Mouse (Mus musculus) kidney, postnatal 0 days (tissue): ENCODE data around the gene Relch. TPM values are rescaled to one million over a fixed set of nuclear protein-coding genes. Genes with fewer than 3 reads are reported as not detected.
A peak's percentile ranks its signal among the peaks of the same experiment; 100 is the strongest.

Experiments
- ATAC-seq: fragments of 200-750 bp; cut with Nextera tagmentation; replicated peaks from 2 replicates; pipeline ENCODE4 v1.8.0; 2017; ENCODE audit warnings: low read depth, moderate number of reproducible peaks, moderate TSS enrichment, moderate library complexity; ENCODE audit not compliant: low FRiP score
- DNase-seq: peaks from one replicate; pipeline ENCODE4 v3.0.0-alpha.2; 2016; ENCODE audit warnings: low spot score
- H3K27ac ChIP-seq: fragments of 300-500 bp; sonication (generic); 2 replicates; pipeline ENCODE4 v1.5.1; 2014; ENCODE audit warnings: mild to moderate bottlenecking
- H3K27me3 ChIP-seq: fragments of 300-500 bp; sonication (generic); 2 replicates; pipeline ENCODE4 v1.6.1; 2014; ENCODE audit warnings: low read length, mixed read lengths; ENCODE audit not compliant: insufficient read depth
- H3K36me3 ChIP-seq: fragments of 300-500 bp; sonication (generic); 2 replicates; pipeline ENCODE4 v1.6.1; 2014; ENCODE audit warnings: low read length, mixed read lengths; ENCODE audit not compliant: insufficient read depth
- H3K4me1 ChIP-seq: fragments of 300-500 bp; sonication (generic); replicated peaks from 2 replicates; pipeline ENCODE4 v1.6.1; 2014; ENCODE audit warnings: antibody characterized with exemption, low read length, mixed read lengths; ENCODE audit not compliant: insufficient read depth
- H3K4me2 ChIP-seq: fragments of 300-500 bp; sonication (generic); 2 replicates; pipeline ENCODE4 v1.6.1; 2014; ENCODE audit warnings: mild to moderate bottlenecking, low read length, moderate library complexity, mixed read lengths
- H3K4me3 ChIP-seq: fragments of 300-500 bp; sonication (generic); replicated peaks from 2 replicates; pipeline ENCODE4 v1.5.1; 2014; ENCODE audit warnings: low read depth, low read length
- H3K9ac ChIP-seq: fragments of 300-500 bp; sonication (generic); 2 replicates; pipeline ENCODE4 v1.6.1; 2014; ENCODE audit warnings: low read depth, low read length
- H3K9me3 ChIP-seq: fragments of 300-500 bp; sonication (generic); replicated peaks from 2 replicates; pipeline ENCODE4 v1.6.1; 2016; ENCODE audit warnings: low read length, inconsistent platforms, mixed read lengths
- CTCF ChIP-seq: IDR thresholded peaks from 2 replicates; pipeline ENCODE4 v1.5.1; 2016; ENCODE audit warnings: antibody characterized with exemption, low read depth, mild to moderate bottlenecking, moderate library complexity
- WGBS: fragments of 180-500 bp; shearing (Covaris S2); extraction: QIAGEN DNeasy Blood & Tissue Kit; methylation state at CpG from one replicate; pipeline ENCODE4 v1.1.7; 2014; 5-methylcytosine and 5-hydroxymethylcytosine counted together
- polyA plus RNA-seq: library from polyadenylated mRNA; unstranded; fragments of >200 nt; fragmentation: Nextera tagmentation; extraction: Ambion mirVana; gene quantifications from 2 replicates; pipeline ENCODE4 v1.2.1, GENCODE M21; 2015

Gene Relch
- polyA plus RNA-seq, 1 experiment from 2014 or later: 21.8 TPM

DNA sequence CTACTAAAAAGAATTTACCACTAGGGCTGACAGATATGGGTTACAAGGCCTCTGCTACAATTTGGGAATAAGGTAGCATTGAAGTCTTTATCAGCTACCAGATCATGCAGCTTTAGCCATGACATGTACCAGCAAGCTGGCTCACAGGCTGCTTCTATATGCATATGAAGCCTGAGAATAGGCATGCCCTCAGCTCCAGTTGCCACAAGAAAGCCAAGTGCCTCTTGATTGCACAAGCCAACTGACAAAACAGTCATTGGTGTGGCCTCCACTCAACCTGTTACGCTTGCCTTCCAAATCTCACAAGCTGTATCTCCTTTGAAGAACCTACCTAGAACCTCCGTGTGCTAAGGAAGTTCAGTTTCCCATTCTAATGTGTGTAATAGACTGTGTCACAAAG lies 104.7 kb downstream of the Relch start:
- WGBS: 86% methylated on average over 2 of the region's 2 CpGs
- no peak overlapping the region for H3K4me2 ChIP-seq
- no peak overlapping the region for H3K27ac ChIP-seq
- TF ChIP-seq CTCF: no peak
- H3K27me3 ChIP-seq: no peaks in the 10 kb centered on the region
- H3K4me3 ChIP-seq: no peak overlapping the region
- H3K36me3 ChIP-seq: no peaks in the 10 kb centered on the region
- no peak for DNase-seq
- H3K9ac ChIP-seq: no peak overlapping the region
- H3K9me3 ChIP-seq: no peaks in the 10 kb centered on the region
- no peak for ATAC-seq
- no peaks in the 10 kb centered on the region for H3K4me1 ChIP-seq

DNA sequence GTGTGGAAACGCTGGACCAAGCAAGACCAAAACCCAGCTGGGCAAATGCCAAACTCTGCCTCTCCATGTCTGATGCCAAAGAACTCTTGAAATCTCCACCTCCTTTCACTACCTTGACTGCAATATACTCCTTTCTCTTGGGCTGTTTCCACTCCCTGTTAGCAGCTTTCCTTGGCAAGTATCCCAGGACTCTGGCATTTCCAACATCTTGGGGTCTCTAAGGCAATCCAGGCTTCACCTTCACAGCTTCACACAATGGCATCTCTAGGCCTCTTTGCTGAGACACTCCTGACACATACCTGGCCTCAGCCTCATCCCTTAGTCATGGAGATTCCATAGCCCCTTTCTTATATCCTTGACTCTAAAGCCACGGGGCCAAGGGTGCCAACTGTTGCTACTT lies 107.0 kb downstream of the Relch start:
- Histone ChIP-seq H3K4me3 (no peak overlapping the region), H3K9ac (no peak overlapping the region), H3K9me3 (no peaks in the 10 kb centered on the region), H3K4me1 (no peaks in the 10 kb centered on the region), H3K4me2 (no peak overlapping the region), H3K27me3 (no peaks in the 10 kb centered on the region), H3K36me3 (no peaks in the 10 kb centered on the region), H3K27ac (no peak overlapping the region)
- ATAC-seq (no peak), DNase-seq (no peak)
- TF ChIP-seq CTCF: no peak
- 85% methylated on average over 2 of the region's 2 CpGs for WGBS

DNA sequence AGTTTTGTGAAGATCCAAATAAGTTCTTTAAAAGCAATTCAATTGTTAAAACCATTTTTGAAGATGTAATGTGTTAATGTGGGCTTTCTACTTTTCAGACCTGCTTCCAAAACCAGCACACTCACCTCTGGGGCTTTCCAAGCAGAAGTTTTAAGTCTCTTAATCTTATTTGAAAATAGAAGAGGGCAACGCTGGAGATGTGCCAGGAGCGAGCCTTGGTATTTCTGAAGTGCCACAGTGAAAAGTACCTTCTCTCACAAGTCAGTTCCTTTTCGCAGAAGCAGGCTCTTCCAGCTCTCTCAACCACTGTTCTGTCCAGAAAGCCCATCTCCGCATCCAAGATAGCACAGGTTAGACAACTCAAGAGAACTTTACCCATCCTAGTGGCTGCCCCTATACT lies 112.8 kb downstream of the Relch start:
- no peak overlapping the region for H3K9ac ChIP-seq
- no peak overlapping the region for H3K27ac ChIP-seq
- no peak overlapping the region for H3K4me3 ChIP-seq
- H3K4me1 ChIP-seq: peaks cover 4% of the 10 kb centered on the region; the same call in 1 of the 2 replicates
- no peaks in the 10 kb centered on the region for H3K9me3 ChIP-seq
- TF ChIP-seq CTCF: no peak
- H3K27me3 ChIP-seq: no peaks in the 10 kb centered on the region
- H3K36me3 ChIP-seq: no peaks in the 10 kb centered on the region
- DNase-seq (no peak), ATAC-seq (no peak)
- 90% methylated on average over 4 of the region's 4 CpGs for WGBS
- no peak overlapping the region for H3K4me2 ChIP-seq

DNA sequence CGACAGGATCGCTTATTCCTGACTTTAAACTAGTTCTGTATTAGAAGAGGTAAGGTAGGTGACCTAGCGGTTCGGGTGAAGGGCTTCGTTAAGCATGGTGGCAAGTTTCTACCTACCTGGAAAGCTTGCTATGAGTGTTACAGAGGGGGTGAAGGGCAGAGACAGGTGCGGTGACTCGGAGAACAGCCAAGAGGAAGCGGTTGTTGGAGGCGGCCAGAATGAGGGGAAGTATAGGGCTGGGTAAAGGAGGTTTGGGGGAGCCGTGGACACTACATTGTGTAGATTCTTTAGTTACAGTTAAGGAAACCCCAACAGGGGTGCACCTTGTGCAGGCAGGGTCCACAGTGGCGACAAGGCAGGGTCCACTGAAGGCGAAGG lies 116.4 kb downstream of the Relch start:
- WGBS: 28% methylated on average over 12 of the region's 12 CpGs
- peak overlapping the region; percentile 100 for H3K4me2 ChIP-seq

DNA sequence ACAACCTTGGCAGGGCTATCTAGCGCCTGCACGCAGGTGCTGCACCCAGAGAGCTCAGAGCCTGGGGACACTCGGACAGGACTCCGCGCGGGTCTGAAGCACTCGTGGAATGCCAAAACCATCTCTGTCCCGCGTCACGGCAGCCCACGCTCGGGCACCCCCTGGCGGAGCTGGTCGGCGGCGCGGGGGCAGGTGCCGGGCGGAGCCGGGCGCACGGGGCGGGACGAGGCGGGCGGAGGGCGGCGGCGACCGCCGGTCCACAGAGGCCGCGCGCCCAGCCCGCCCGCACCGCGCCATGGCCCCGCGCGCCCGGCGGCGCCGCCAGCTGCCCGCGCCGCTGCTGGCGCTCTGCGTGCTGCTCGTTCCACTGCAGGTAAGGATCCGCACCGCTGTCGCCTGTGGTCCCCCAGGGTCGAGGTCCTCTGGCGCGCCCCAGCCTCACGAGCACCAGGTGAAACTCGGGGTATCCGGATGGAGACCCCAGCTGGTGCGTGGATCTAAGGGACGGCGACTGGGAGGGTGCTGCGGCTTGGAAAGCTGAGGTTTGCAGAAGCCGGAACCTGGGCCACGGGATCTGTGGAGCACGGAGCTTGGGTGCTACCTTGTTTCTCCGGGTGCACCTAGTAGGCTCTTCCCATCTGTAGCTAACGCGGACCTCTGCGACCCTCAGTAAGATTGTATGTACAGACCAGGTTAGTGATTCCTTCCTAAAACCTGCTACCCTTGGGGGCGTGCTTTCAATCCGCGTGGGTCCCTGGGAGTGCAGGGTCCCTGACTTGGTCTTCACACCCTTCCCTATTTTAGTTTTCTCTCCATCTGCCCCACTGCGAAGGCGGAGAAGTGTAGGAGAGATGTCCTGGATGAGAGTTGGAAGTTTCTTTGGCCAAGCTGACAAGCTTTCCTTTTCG lies 117.0 kb downstream of the Relch start, which contains the start of gene Tnfrsf11a:
Gene Tnfrsf11a, plus strand, starts transcription at position 262 of the 908 bp plus-strand sequence.
- Histone ChIP-seq H3K4me2 (peak within 1 kb of the TSS; percentile 100), H3K27me3 (no peaks in the 10 kb centered on the region), H3K9ac (peak within 1 kb of the TSS; percentile 69), H3K27ac (no peak within 1 kb of the TSS), H3K9me3 (no peaks in the 10 kb centered on the region), H3K4me1 (peaks cover 9% of the 10 kb centered on the region), H3K4me3 (peak within 1 kb of the TSS; percentile 66), H3K36me3 (no peaks in the 10 kb centered on the region)
- ATAC-seq (peak; percentile 83), DNase-seq (peak; percentile 50)
- TF ChIP-seq CTCF: peak; percentile 57
- WGBS: 3% methylated on average over 51 of the region's 77 CpGs

More for the DNA sequence above, 116.4 kb downstream of the Relch start:
- Histone ChIP-seq H3K36me3 (no peaks in the 10 kb centered on the region), H3K9ac (peak overlapping the region; percentile 69; the same call in 1 of the 2 replicates), H3K4me3 (peak overlapping the region; percentile 66), H3K9me3 (no peaks in the 10 kb centered on the region), H3K27ac (no peak overlapping the region), H3K4me1 (peaks cover 6% of the 10 kb centered on the region), H3K27me3 (no peaks in the 10 kb centered on the region)
- DNase-seq (no peak), ATAC-seq (no peak)
- TF ChIP-seq CTCF: no peak

DNA sequence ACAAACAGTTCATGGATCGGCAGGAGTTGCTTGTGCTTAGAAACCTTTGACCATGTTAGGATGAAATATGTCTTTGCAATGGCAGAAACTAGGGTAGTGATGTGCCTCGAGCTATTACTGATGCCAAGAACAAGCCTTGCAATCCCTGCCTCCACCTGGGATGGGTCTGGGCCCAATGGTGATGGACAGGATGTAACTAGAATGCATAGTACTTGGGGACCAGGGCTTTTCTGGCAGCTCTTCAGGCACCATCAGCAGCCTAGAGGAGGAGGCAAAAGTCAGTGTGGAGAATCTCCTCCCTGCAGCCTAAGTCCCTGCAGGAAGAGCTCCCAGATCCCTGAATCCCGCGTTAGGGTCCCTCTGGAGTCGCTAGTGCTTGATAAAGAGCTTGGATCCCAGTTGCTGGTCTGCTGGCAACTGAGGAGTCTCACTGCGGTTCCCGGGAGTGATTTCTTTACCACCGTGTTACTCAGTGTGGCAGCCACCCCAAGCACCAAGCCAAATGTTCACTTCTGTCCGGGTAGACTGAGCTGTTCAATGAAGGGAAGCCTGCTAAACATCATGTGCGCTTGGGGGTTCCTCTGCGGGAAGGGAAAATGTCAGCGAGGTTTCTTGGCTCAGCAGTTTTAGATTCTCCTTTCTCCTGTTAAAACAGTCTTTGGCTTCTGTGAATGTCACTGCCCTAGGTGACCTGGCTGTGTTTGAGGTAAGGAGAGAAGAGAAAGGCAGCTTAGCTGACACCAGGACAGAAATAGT lies 117.9 kb downstream of the Relch start:
- TF ChIP-seq CTCF: no peak
- no peak overlapping the region for H3K27ac ChIP-seq
- peak overlapping the region; percentile 66 for H3K4me3 ChIP-seq
- peak overlapping the region; percentile 100 for H3K4me2 ChIP-seq
- H3K4me1 ChIP-seq: peaks cover 9% of the 10 kb centered on the region
- no peak overlapping the region for H3K9ac ChIP-seq
- WGBS: 20% methylated on average over 12 of the region's 12 CpGs
- DNase-seq (peak; percentile 15), ATAC-seq (no peak)
- H3K9me3 ChIP-seq: no peaks in the 10 kb centered on the region
- H3K36me3 ChIP-seq: no peaks in the 10 kb centered on the region
- no peaks in the 10 kb centered on the region for H3K27me3 ChIP-seq
